Mouse (Mus musculus) E14TG2a.4 (cell line): ENCODE results near the gene Slc38a9.

Experiments used
- CTCF ChIP-seq: conservative IDR thresholded peaks from 2 replicates; pipeline ENCODE4 v1.5.1; 2014; ENCODE audit warnings: low read length
- NANOG ChIP-seq: IDR thresholded peaks from 2 replicates; pipeline ENCODE4 v1.6.1; 2014; ENCODE audit warnings: borderline replicate concordance, low read length, mixed read lengths
- POU5F1 ChIP-seq: IDR thresholded peaks from 2 replicates; pipeline ENCODE4 v1.6.1; 2014; ENCODE audit warnings: low read length, borderline replicate concordance

DNA sequence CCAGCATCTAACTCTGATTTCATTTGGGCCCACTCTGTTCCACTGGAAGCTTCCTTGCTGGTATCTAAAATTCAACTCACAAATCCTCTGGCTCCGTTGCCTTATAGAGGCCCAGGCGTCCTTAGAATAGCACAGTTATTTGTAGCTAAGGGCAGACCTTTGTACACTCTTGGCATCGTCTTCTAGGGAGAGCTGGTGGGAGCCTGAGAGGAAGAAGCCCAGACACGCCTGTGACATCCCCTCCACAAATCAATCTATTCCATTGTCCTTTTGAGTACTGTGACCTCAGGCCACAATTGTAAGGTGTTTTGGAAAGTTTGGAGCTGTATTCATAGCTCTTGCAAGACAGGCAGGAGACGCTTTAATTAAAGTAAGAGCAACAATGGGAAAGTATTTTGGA is 104.0 kb downstream of the Slc38a9 start:
- no peak for TF ChIP-seq CTCF
- no peak for TF ChIP-seq POU5F1
- peak; percentile 72 for TF ChIP-seq NANOG
